Mouse (Mus musculus) ES-E14 (cell line): Measurements from ENCODE around the gene Alx3. TPM values are rescaled to one million over a fixed set of nuclear protein-coding genes. Genes with fewer than 3 reads are reported as not detected.

ENCODE experiments used
- DNase-seq: peaks from one replicate; pipeline ENCODE4 v3.0.0-alpha.2; 2013; ENCODE audit warnings: low read depth, low spot score
- H3K27ac ChIP-seq: 2 replicates; pipeline ENCODE4 v1.5.1; 2012; ENCODE audit warnings: low read depth, mild to moderate bottlenecking, low read length, moderate library complexity, mixed read lengths; ENCODE audit not compliant: poor library complexity, insufficient read depth, severe bottlenecking
- H3K36me3 ChIP-seq: 2 replicates; pipeline ENCODE4 v1.6.1; 2012; ENCODE audit warnings: mild to moderate bottlenecking, low read length, moderate library complexity, mixed read lengths; ENCODE audit not compliant: control insufficient read depth, poor library complexity, insufficient read depth, severe bottlenecking
- H3K4me1 ChIP-seq, 2 experiments: fragments of 150-350 bp in 1 of 2; sonication (generic) in 1 of 2; 2 replicates each; pipeline ENCODE4 v1.6.1; 2012; ENCODE audit warnings: low read length in 2 of 2, mild to moderate bottlenecking in 1 of 2, mixed read lengths in 1 of 2; ENCODE audit not compliant: control insufficient read depth in 2 of 2, insufficient read depth in 2 of 2, poor library complexity in 1 of 2
- H3K4me3 ChIP-seq, 2 experiments: fragments of 150-350 bp in 1 of 2; sonication (generic) in 1 of 2; 2 replicates each; pipeline ENCODE4 v1.5.1; 2012; ENCODE audit warnings: low read length in 2 of 2, low read depth in 1 of 2, mild to moderate bottlenecking in 1 of 2, mixed read lengths in 1 of 2; ENCODE audit not compliant: insufficient read depth in 1 of 2, poor library complexity in 1 of 2, severe bottlenecking in 1 of 2
- H3K9ac ChIP-seq: 2 replicates; pipeline ENCODE4 v1.6.1; 2012; ENCODE audit warnings: low read depth, mild to moderate bottlenecking, low read length, mixed read lengths; ENCODE audit not compliant: poor library complexity, insufficient read depth, severe bottlenecking
- H3K9me3 ChIP-seq: fragments of 150-350 bp; sonication (generic); 2 replicates; pipeline ENCODE4 v1.6.1; 2012; ENCODE audit warnings: low read depth, mild to moderate bottlenecking, low read length; ENCODE audit not compliant: control insufficient read depth, insufficient read depth
- CHD2 ChIP-seq: IDR thresholded peaks from 2 replicates; pipeline ENCODE4 v1.6.1; 2014; ENCODE audit warnings: mild to moderate bottlenecking, low read depth, low read length, inconsistent platforms
- HCFC1 ChIP-seq: IDR thresholded peaks from 2 replicates; pipeline ENCODE4 v1.6.1; 2012; ENCODE audit warnings: low read length, inconsistent platforms, borderline replicate concordance; ENCODE audit not compliant: insufficient read depth
- MAFK ChIP-seq: IDR thresholded peaks from 2 replicates; pipeline ENCODE4 v1.6.1; 2014; ENCODE audit warnings: mild to moderate bottlenecking, low read depth, low read length, inconsistent platforms; ENCODE audit not compliant: insufficient read depth
- ZC3H11A ChIP-seq: IDR thresholded peaks from 2 replicates; pipeline ENCODE4 v1.6.1; 2012; ENCODE audit warnings: low read depth, mild to moderate bottlenecking, inconsistent platforms, low read length, borderline replicate concordance
- ZNF384 ChIP-seq: IDR thresholded peaks from 2 replicates; pipeline ENCODE4 v1.6.1; 2012; ENCODE audit warnings: low read depth, low read length, inconsistent platforms
- in situ Hi-C, 2 experiments: fragments of 600-800 bp; cut with MboI; formaldehyde crosslinking; loops; one replicate each; pipeline ENCODE4 v1.15.1; 2025; ENCODE audit warnings: low sequenced_read_pairs in 2 of 2, inconsistent platforms in 1 of 2; ENCODE audit not compliant: unreplicated experiment in 2 of 2
- total RNA-seq: library from RNA; depleted of rRNA; stranded (reverse); fragments of 300-350 nt; gene quantifications from 2 replicates; pipeline ENCODE4 v1.2.3, GENCODE M21; 2012

Gene Alx3
- total RNA-seq, 1 experiment = 0.85 TPM

DNA sequence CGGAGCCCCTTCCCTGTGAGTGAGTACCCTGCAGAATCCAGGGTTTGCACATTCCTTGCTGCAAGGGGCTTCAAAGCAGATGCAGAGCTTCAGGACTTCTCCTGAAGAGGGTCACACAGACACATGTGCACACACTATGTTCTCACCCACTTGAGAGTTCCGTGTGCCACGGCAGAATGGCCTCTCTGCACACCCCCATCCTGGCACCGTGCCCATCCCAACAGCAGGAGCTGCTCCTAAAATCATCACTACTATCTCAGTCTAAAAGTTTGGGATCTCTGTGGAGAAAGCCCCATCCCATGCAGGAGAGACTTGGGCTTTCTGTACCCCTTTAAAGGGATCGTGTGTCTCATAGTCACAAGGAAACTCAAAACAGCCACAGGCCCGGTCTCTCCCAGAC is 8.3 kb upstream of the Alx3 start:
- Histone ChIP-seq H3K4me3 (no peak overlapping the region), H3K4me1 (no peaks in the 10 kb centered on the region)

DNA sequence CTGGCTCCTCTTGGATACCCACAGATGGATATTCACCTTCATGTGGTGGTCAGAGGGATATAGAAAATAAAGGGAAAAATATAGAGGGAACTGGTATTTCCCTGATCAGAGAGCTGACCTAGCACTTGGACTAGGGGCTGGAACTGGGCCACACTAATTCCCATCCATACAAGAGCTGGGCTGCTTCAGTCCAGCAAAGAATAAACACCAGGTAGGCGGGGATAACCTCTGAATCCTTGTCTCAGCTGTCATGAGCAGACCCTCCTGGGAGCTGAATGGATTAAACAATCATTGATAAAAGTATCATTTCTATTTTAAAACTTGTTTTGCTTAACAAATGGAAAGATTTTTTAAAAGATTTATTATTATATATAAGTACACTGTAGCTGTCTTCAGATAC is 3.2 kb upstream of the Alx3 start:
- DNase-seq = no peak
- Histone ChIP-seq H3K4me3 (no peak overlapping the region), H3K4me1 (peaks cover 0 to 7% of the 10 kb centered on the region in 2 experiments; a peak in 1 of 4 replicates), H3K27ac (no peak overlapping the region), H3K9ac (no peak overlapping the region), H3K36me3 (no peaks in the 10 kb centered on the region), H3K9me3 (no peaks in the 10 kb centered on the region)
- TF ChIP-seq ZC3H11A (no peak), MAFK (no peak)
- in situ Hi-C loops = no loop called here

More for the DNA sequence above, 8.3 kb upstream of the Alx3 start:
- Histone ChIP-seq H3K27ac (no peak overlapping the region), H3K9ac (no peak overlapping the region), H3K36me3 (no peaks in the 10 kb centered on the region), H3K9me3 (no peaks in the 10 kb centered on the region)
- DNase-seq = no peak
- in situ Hi-C loops = no loop called here
- TF ChIP-seq CHD2 = no peak
- no peak for TF ChIP-seq ZC3H11A

DNA sequence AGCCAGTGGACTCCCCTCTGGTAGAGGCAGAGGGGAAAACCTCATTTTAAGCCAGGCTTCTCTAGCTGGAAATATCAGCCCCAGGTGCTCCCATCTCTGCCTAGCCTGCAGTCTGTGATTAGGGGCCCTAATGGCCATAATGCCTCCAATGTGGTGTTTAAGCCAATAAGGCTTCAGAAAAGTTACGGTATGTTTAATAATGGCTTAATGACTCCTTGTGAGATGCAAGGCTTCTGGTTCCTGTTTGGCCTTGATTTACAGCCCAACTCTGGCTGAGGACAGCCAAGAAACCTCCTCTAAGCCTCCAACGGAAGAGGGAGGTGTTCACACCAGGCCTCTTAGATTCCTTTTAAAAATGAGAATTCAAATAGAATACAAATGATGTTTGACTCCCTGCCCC is 1.2 kb upstream of the Alx3 start:
- H3K27ac ChIP-seq = no peak overlapping the region
- TF ChIP-seq ZC3H11A = no peak
- TF ChIP-seq ZNF384 = no peak
- TF ChIP-seq CHD2 = no peak
- no peak for TF ChIP-seq MAFK
- TF ChIP-seq HCFC1 = no peak
- in situ Hi-C loops = no loop called here
- no peak overlapping the region for H3K4me3 ChIP-seq
- no peak overlapping the region for H3K9ac ChIP-seq
- DNase-seq = no peak
- H3K4me1 ChIP-seq = peaks cover 0 to 7% of the 10 kb centered on the region in 2 experiments; a peak in 1 of 4 replicates
- H3K9me3 ChIP-seq = no peaks in the 10 kb centered on the region
- H3K36me3 ChIP-seq = no peaks in the 10 kb centered on the region

DNA sequence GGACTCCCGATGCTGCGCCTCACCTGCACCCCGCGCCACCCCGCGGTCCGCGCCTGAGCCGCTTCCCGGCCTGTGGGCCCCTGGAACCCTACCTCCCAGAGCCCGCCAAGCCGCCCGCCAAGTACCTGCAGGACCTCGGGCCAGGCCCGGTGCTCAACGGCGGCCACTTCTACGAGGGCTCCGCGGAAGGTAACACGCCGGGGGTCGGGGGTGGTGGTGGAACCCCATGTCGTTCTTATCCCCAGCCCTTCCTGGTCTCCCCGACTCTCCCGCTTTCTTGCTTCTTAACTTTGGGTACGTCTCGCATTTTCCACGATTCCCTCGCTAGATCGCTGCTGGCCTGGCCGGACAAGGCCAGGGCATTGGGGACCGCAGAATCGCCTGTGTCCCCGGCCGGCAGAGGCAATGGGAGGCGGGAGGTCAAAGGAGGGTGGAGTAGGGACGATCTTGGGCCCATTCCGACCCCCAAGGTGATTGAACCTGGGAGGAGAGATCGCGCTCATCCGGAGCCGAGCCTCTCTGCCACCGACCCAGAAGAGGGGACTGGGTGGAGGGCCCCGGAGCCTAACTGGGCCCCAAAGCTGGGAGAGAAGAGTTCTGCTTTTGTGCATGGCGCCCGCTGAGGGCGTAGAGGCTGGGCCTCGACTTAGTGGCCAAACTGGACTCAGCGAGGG is 570 bp downstream of the Alx3 start:
- Histone ChIP-seq H3K4me3 (peak overlapping the region; percentile 45 to 53), H3K9ac (peak overlapping the region; percentile 36; the same call in 1 of the 2 replicates), H3K4me1 (peaks cover 0 to 7% of the 10 kb centered on the region in 2 experiments; a peak in 1 of 4 replicates), H3K27ac (no peak overlapping the region), H3K36me3 (no peaks in the 10 kb centered on the region), H3K9me3 (no peaks in the 10 kb centered on the region)
- DNase-seq = no peak
- no peak for TF ChIP-seq ZNF384
- TF ChIP-seq CHD2 = no peak
- TF ChIP-seq MAFK = no peak
- no peak for TF ChIP-seq ZC3H11A
- TF ChIP-seq HCFC1 = no peak
- in situ Hi-C loops = no loop called here

DNA sequence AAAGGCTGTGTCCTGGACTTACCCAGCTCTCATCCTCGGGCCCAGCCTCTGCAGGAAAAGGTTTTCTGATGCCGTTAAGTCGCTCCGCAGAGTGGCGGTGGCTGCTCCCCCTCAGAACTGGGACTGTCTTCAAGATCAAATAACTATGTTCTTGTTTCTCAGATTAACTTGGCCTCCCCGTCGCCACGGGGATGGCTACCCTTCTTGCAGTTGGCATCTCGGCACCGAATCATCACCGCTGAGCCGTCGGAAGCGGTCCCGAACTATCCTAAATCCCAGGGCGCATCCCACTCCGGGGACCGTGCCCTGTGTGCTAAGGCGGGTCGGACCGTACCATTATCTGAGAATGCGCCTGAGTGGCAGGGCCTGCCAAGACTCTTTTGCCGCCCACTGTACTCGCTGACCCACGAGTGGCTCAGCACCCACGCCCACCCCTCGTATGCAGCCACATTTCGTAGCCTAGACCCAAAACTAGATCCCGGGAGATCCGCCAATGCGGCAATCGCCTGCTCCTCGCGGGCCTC is 1.2 kb downstream of the Alx3 start:
- H3K27ac ChIP-seq = no peak overlapping the region
- no peaks in the 10 kb centered on the region for H3K36me3 ChIP-seq
- TF ChIP-seq HCFC1 (no peak), ZC3H11A (no peak), MAFK (no peak), ZNF384 (no peak), CHD2 (no peak)
- H3K9ac ChIP-seq = no peak overlapping the region
- peaks cover 0 to 7% of the 10 kb centered on the region in 2 experiments; a peak in 1 of 4 replicates for H3K4me1 ChIP-seq
- in situ Hi-C loops = no loop called here
- H3K4me3 ChIP-seq = peak overlapping the region in 1 of 2 experiments; percentile 45; a peak in 1 of 4 replicates
- DNase-seq = no peak
- H3K9me3 ChIP-seq = no peaks in the 10 kb centered on the region
